8 mouse cellular contexts compared by ENCODE assay signal in genomic region chr7:16613461-16614170, GRCm38 (mm10). TPM values are rescaled to one million over a fixed set of nuclear protein-coding genes. Genes with fewer than 3 reads are reported as not detected.
A peak's percentile ranks its signal among the peaks of the same experiment; 100 is the strongest.
DNase-seq lines count a peak whose midpoint lies in the region; ATAC-seq and TF ChIP-seq lines count a peak whose summit lies in the region.

No protein-coding gene starts in this region.

- 1% methylated on average over 20 of the region's 20 CpGs for WGBS in heart, embryonic 11.5 days (ENCODE audit: insufficient replicate concordance)
- WGBS in cerebellum, adult 2 months, result 1% methylated on average over 20 of the region's 20 CpGs
- 2% methylated on average over 20 of the region's 20 CpGs for whole genome bisulfite sequencing in heart, embryonic 15.5 days
- WGBS in liver, embryonic 13.5 days (ENCODE audit: insufficient replicate concordance), result 7% methylated on average over 20 of the region's 20 CpGs

- no peak for TF ChIP-seq CTCF in C2C12 (IDR thresholded peaks at IDR 0.05; ENCODE audit: control insufficient read depth, insufficient read depth, insufficient read length)
- no peak for TF ChIP-seq CTCF in cerebellum, adult 2 months (IDR thresholded peaks at IDR 0.05; ENCODE audit: borderline replicate concordance, insufficient read depth, low read depth, low read length)

- no peak for TF ChIP-seq POLR2A in cerebellum, adult 2 months (IDR thresholded peaks at IDR 0.05; ENCODE audit: borderline replicate concordance, insufficient read depth, low read length)

- H3K9ac ChIP-seq in heart, embryonic 11.5 days (ENCODE audit: low read depth, low read length), result peak overlapping the region; percentile 94
- peak overlapping the region; percentile 98 for H3K9ac ChIP-seq in heart, embryonic 15.5 days
- peak overlapping the region; percentile 85 for H3K9ac ChIP-seq in liver, embryonic 13.5 days

- H3K27me3 ChIP-seq in heart, embryonic 11.5 days (ENCODE audit: control insufficient read depth, insufficient read depth, low read length), result no peaks in the 10 kb centered on the region
- no peaks in the 10 kb centered on the region for H3K27me3 ChIP-seq in C2C12 (ENCODE audit: control insufficient read depth, insufficient read depth, insufficient read length)
- no peaks in the 10 kb centered on the region for H3K27me3 ChIP-seq in cerebellum, adult 2 months (ENCODE audit: control insufficient read depth, insufficient read depth, low read length)
- H3K27me3 ChIP-seq in heart, embryonic 15.5 days, result no peaks in the 10 kb centered on the region
- peaks cover 26% of the 10 kb centered on the region for H3K27me3 ChIP-seq in liver, embryonic 13.5 days

- peak overlapping the region; percentile 75 for H3K4me2 ChIP-seq in heart, embryonic 11.5 days
- H3K4me2 ChIP-seq in heart, embryonic 15.5 days, result peak overlapping the region; percentile 82
- peak overlapping the region; percentile 94 for H3K4me2 ChIP-seq in liver, embryonic 13.5 days

- no peak for DNase-seq in heart, postnatal 36 days
- peak; percentile 56 for DNase-seq in cerebellum, adult 2 months
- no peak for DNase-seq in liver, embryonic 13.5 days
- DNase-seq in retina, postnatal 1 day, result peak; percentile 24
- DNase-seq in c-Kit-positive CD71-positive TER-119-positive erythroid progenitor cells, embryonic 14.5 days (ENCODE audit: low spot score), result no peak

- no peak for ATAC-seq in heart, embryonic 11.5 days (replicated peaks; ENCODE audit: insufficient number of reproducible peaks, low FRiP score, low TSS enrichment)
- ATAC-seq in heart, embryonic 15.5 days (replicated peaks; ENCODE audit: insufficient number of reproducible peaks, insufficient read depth, low FRiP score, low read depth), result no peak
- ATAC-seq in liver, embryonic 13.5 days (ENCODE audit: low read depth), result no peak

- H3K4me1 ChIP-seq in heart, embryonic 11.5 days (ENCODE audit: control insufficient read depth, insufficient read depth, low read length), result peaks cover 51% of the 10 kb centered on the region
- peaks cover 2% of the 10 kb centered on the region; the same call in 1 of the 2 replicates for H3K4me1 ChIP-seq in cerebellum, adult 2 months (ENCODE audit: control insufficient read depth, insufficient read depth, low read length)
- H3K4me1 ChIP-seq in heart, embryonic 15.5 days (replicated peaks), result peaks cover 67% of the 10 kb centered on the region
- H3K4me1 ChIP-seq in liver, embryonic 13.5 days (replicated peaks), result peaks cover 67% of the 10 kb centered on the region

- H3ac ChIP-seq in C2C12 (ENCODE audit: control insufficient read depth, insufficient read length, low read depth), result peak overlapping the region; percentile 70

- intact Hi-C loops in heart, postnatal 36 days (cut with DNase I), result loop anchor here (5.0 kb wide), 2 partner anchors 41 to 321 kb away; no protein-coding TSS in a partner anchor

- H3K36me3 ChIP-seq in heart, embryonic 11.5 days (ENCODE audit: control insufficient read depth, insufficient read depth, low read length), result 0 out of 2 replicates have a peak, but pooled peaks cover under 1% of the 10 kb centered on the region
- no peaks in the 10 kb centered on the region for H3K36me3 ChIP-seq in C2C12 (ENCODE audit: control insufficient read depth, insufficient read depth)
- no peaks in the 10 kb centered on the region for H3K36me3 ChIP-seq in heart, embryonic 15.5 days
- peaks cover 3% of the 10 kb centered on the region; the same call in 1 of the 2 replicates for H3K36me3 ChIP-seq in liver, embryonic 13.5 days

- H3K27ac ChIP-seq in heart, embryonic 11.5 days (ENCODE audit: low read depth, low read length), result peak overlapping the region; percentile 99
- peak overlapping the region; percentile 9 for H3K27ac ChIP-seq in cerebellum, adult 2 months (ENCODE audit: insufficient read depth, low read length)
- H3K27ac ChIP-seq in heart, embryonic 15.5 days, result peak overlapping the region; percentile 100
- peak overlapping the region; percentile 92; the same call in 1 of the 2 replicates for H3K27ac ChIP-seq in liver, embryonic 13.5 days

- peak overlapping the region; percentile 73 for H3K4me3 ChIP-seq in heart, embryonic 11.5 days (ENCODE audit: low read depth, low read length)
- H3K4me3 ChIP-seq in C2C12 (ENCODE audit: insufficient read depth, poor library complexity, severe bottlenecking), result peak overlapping the region; percentile 51
- peak overlapping the region; percentile 88 for H3K4me3 ChIP-seq in cerebellum, adult 2 months (replicated peaks; ENCODE audit: insufficient read depth, low read depth, low read length)
- peak overlapping the region; percentile 95 for H3K4me3 ChIP-seq in heart, embryonic 15.5 days
- H3K4me3 ChIP-seq in liver, embryonic 13.5 days (replicated peaks), result peak overlapping the region; percentile 78

- peaks cover 55% of the 10 kb centered on the region for H3K79me2 ChIP-seq in C2C12 (ENCODE audit: control insufficient read depth, insufficient read depth)

- peaks cover 48% of the 10 kb centered on the region for H3K79me3 ChIP-seq in C2C12 (ENCODE audit: low read depth)

- H3K9me3 ChIP-seq in heart, embryonic 11.5 days (replicated peaks; ENCODE audit: control insufficient read depth, low read length), result no peaks in the 10 kb centered on the region
- no peaks in the 10 kb centered on the region for H3K9me3 ChIP-seq in heart, embryonic 15.5 days (replicated peaks)
- no peaks in the 10 kb centered on the region for H3K9me3 ChIP-seq in liver, embryonic 13.5 days (replicated peaks)

TF ChIP-seq in C2C12, 6 proteins besides CTCF, POLR2A, EP300 and RAD21:
- TF ChIP-seq CEBPB (IDR thresholded peaks at IDR 0.05; ENCODE audit: low read depth), result no peak
- no peak for TF ChIP-seq USF1 (IDR thresholded peaks at IDR 0.05; ENCODE audit: low read depth)
- no peak for TF ChIP-seq MYOD1 (IDR thresholded peaks at IDR 0.05; ENCODE audit: control insufficient read depth, insufficient read length, low read depth)
- no peak for TF ChIP-seq MAX (IDR thresholded peaks at IDR 0.05)
- no peak for TF ChIP-seq FOSL1 (IDR thresholded peaks at IDR 0.05; ENCODE audit: insufficient read depth, low read length, poor library complexity, severe bottlenecking)
- no peak for TF ChIP-seq MYOG (IDR thresholded peaks at IDR 0.05; ENCODE audit: control insufficient read depth, extremely low read depth, insufficient read length)
TF ChIP-seq in C2C12: peak in this region for 0.

RNA-seq across cellular contexts. Expression of gene Arhgap35, which starts 1.2 kb away (rescaled TPM):
- 15.9 and 17.2 TPM in 2 replicates for polyA plus RNA-seq in heart, embryonic 11.5 days (2014; fragmentation: Nextera tagmentation; extraction: Ambion mirVana)
- total RNA-seq in heart, postnatal 36 days (2021), result 10 to 100 TPM; 32.0 to 35.1 TPM
- 26.8 TPM for polyA plus RNA-seq in C2C12 (2012; fragmentation: generic; extraction: Trizol)
- 52.0 and 55.3 TPM in 2 replicates for polyA plus RNA-seq in cerebellum, adult 2 months (2012; rRNA removed)
- polyA plus RNA-seq in heart, embryonic 15.5 days (2015; fragmentation: Nextera tagmentation; extraction: Ambion mirVana), result 12.6 and 15.6 TPM in 2 replicates
- 1.7 and 2.3 TPM in 2 replicates for polyA plus RNA-seq in liver, embryonic 13.5 days (2015; fragmentation: Nextera tagmentation; extraction: Ambion mirVana)

Comparison
In these comparisons a context has a peak if more than half of its experiments do, and no peak if none do; other contexts are left out.
1. H3K27ac ChIP-seq: peak in every context shown above with its lines; median percentile 100 in heart, embryonic 15.5 days; 99 in heart, embryonic 11.5 days; 92 in liver, embryonic 13.5 days; 9 in cerebellum, adult 2 months.
2. DNase-seq: peak in cerebellum, adult 2 months (2 of 2) and retina, postnatal 1 day (single experiment); none in heart, postnatal 36 days (0 of 2), liver, embryonic 13.5 days (single experiment) and c-Kit-positive CD71-positive TER-119-positive erythroid progenitor cells, embryonic 14.5 days (single experiment).
3. Peak in every context shown above with its lines, with median percentiles within 50 percentile points of each other: H3K4me2 ChIP-seq, H3K4me3 ChIP-seq and H3K9ac ChIP-seq.